Mouse (Mus musculus): Measurements from ENCODE around the gene Aplnr. TPM values are rescaled to one million over a fixed set of nuclear protein-coding genes. Genes with fewer than 3 reads are reported as not detected.
A peak's percentile ranks its signal among the peaks of the same experiment; 100 is the strongest.

The Aplnr gene
- under 1 TPM; 0.23 to 0.30 TPM for total RNA-seq (2021)
- long read RNA-seq = 0 reads

DNA sequence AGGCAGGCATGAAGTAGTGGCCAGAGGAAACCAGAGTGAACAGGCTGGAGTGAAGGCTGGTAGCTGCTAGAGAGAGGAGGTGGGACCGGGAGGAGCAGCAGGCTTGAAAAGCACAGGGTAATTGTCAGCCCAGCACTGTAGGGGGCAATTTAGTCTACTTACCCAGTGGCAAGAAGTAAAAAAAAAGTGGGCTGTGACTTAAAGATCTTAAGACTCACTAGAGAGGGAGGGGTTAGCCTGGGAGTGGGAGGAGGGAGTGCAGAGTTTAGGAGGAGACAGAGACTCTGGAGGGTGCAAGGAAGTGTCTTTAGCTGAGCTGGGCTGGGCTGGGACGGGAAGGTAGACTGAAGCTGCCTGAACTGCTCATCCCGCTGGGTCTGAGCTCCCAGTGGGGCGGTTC lies at the start of gene Aplnr:
Gene Aplnr, plus strand, starts transcription at position 137 of the 400 bp plus-strand sequence.
- no peak for DNase-seq (ENCODE audit: low spot score in 2 of 2)

DNA sequence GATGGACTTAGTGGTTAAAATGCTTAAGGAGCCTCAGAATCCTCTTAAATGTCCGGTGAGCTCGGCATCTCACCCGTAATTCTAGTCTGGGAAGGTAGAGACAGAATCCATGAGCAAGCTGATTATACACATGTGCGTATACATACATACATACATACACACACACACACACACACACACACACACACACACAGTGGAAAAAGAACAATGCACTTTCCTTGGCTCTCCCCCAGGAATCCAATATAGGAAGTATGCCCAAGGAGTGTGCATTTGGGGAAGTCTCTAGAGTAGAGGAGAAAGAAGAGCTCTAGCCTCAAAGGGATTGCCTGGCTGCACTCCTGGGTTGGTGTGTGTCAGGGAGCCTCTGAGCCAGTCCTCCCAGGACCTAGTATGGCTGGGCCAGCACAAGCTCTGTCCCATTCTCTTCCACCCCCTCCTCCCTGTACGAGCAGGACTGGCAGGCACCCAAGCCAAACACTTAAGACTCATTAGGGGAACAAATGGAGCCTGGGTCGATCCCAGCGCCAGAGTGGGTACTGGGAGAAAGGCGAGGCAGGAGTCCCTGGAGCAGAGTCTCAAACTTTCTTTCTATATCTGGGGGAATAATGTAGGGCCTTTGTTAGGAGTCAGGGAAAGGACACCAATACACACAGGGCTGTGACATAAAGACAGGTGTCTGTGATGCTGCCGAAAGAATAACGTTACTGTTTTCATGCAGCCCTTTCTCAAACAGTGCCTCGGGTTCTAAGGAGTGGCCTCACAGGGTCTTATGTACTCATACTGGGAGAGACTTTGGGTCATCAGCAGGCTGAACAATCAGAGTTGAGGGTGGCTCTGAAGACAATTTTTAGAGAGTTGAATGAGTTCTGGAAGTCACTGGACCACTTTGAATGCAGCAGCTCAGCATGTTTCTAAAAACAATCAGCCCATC lies 47.0 kb upstream of the Aplnr start:
- no peak for DNase-seq (ENCODE audit: low spot score in 2 of 2)

GRCm38 (mm10) chr2:85091325-85091724 lies 44.7 kb upstream of the Aplnr start:
- no peak for DNase-seq (ENCODE audit: low spot score in 2 of 2)

- DNase-seq (ENCODE audit: low spot score in 2 of 2) = no peak
Observed at GRCm38 (mm10) chr2:85093376-85093775, 42.6 kb upstream of the Aplnr start.

DNA sequence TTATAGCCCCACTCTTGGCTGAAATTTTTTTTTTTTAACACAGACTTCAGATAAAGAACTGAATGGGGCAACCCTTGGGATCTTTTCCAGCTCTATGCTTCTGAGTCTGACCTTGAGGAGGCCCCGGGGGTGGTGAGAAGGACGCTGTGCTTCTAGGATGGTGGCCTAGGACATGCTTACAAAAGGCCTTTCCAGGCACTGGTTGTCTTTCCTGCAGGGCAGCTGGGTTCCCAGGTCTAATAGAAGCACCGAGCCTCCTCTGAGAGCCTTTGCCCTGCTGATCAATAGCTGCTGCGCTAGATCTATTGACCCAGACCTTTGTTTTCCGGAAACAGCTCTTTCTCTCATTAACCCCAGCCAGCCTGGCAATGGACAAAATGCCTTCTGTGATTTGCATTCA lies 40.1 kb upstream of the Aplnr start:
- DNase-seq (ENCODE audit: low spot score in 2 of 2) = no peak

DNA sequence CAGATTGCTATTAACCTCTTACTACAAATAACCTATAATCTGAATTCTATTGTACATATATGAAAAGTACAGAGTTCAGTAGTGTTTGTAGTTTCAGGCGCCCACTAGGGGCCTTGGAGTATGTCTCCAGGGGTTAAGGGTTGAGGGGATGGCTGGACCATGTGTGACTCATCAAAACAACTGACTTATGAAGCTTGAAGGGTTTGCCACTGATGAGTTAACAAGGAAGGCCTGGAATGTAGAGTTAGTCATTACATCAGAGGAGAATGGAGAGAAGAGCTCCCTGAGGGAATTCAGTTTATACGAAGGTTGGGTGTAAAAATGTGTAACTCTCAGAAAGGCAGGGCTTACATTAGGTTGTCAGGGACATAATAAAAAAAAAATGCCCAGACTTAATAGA lies 38.0 kb upstream of the Aplnr start:
- DNase-seq (ENCODE audit: low spot score in 2 of 2) = no peak

GRCm38 (mm10) chr2:85098824-85099511 lies 37.1 kb upstream of the Aplnr start:
- no peak for DNase-seq (ENCODE audit: low spot score in 2 of 2)

DNA sequence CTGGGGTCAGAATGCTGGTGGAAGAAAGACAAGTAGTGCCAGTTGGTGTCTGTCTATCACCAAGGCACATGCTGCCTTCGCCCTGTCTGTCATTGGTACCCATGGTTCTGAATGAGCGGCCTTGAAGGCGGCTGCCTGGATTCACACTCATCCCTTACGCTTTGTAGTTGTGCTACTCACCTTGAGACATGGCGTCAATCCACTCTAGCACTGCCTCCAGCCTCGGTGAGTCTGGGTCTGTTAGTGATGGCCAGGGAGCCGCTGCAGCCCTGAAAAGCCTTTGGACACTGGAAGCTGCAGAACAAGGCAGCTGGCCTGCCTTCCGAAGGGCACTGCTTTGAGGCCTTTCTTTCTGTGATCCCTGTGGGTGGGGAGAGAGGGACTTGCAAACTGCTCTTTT lies 32.8 kb upstream of the Aplnr start:
- no peak for DNase-seq (ENCODE audit: low spot score in 2 of 2)

- DNase-seq (ENCODE audit: low spot score in 2 of 2) = no peak
Observed at GRCm38 (mm10) chr2:85105426-85106013, 30.5 kb upstream of the Aplnr start.

DNA sequence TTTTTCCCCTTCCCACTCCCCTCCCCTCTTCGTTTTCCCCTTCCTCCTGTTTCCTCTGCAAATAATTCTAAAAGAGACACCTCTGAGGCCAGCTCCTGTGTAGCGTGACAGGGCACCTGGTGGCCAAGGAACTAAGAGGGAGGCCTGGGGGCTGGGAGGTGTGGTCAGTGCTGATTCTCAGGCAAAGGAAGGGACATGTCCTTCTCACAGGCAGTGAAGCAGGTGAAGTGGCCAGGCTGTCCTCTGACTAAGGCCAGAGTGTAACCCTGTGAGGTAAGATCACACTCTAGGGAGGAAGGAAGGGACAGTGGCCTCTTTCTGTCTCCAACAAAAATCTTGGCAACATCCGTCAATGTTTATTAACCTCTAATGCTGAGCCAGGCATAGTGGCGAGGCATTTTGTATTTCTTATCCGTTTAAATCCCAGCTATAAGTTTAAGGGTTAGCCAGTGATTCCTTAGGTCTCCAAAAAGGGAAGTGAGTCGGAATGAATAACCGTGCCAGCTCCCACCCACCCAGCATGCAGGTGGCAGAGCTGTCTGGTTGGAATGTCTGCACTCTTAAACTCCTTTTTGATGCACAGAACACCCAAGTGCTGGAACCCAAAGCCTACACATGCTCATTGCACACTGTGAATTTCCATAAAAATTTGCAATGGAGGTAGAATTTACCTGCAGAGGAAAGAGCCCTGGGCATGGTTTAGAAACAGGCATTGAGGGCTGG lies 29.8 kb upstream of the Aplnr start:
- DNase-seq (ENCODE audit: low spot score in 2 of 2) = no peak

DNA sequence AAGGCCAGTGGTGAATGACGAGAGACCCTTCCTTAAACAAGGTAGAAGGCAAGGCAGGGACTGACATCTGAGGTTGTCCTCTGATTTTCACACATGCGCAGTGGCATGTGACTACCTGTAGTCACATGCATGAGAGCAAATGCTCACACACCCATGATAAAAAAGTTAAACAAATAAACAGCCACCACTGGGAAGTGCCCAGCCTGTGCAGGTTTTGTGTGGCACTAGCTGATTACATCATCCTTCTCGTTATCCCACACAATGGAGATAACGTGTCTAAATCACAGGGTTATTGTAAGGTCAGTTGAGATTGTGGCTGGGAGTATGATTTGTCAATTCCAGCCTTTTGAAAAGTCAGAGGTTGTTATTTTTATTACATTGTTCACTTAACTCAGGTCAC lies 29.1 kb upstream of the Aplnr start:
- DNase-seq (ENCODE audit: low spot score in 2 of 2) = no peak

DNA sequence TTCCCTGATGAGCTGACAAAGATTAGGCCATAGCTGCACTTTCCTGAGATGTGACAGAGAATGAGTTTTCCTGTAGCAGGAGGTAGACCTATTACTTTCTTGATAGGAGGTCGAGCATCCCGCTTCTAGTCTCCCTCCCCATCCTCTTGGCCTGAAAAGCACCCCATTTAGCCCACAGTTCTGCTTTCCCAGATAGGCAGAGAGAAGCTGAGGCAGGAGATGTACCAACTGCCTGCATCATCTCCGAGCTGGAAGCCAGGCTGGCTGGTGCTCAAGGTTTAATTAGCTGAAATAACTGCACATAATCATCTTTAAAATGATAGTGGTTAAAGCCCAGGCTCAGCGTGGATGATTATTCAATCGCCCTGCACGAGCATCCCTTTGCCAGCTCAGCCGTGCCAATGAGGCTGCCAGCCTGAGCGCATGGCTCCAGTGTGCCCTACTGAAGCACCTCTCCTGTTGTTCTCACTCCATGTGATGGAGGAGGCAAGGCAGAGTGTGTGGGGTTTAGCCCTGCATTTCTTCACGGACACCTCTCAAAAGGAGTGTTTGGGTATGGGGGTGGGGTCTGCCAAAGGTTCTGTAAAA lies 25.6 kb upstream of the Aplnr start:
- peak; percentile 42 to 53 for DNase-seq (ENCODE audit: low spot score in 2 of 2)

- DNase-seq (ENCODE audit: low spot score in 2 of 2) = peak; percentile 28 to 71
Observed at GRCm38 (mm10) chr2:85123187-85123868, 12.7 kb upstream of the Aplnr start.

- peak; percentile 71 to 90 for DNase-seq (ENCODE audit: low spot score in 2 of 2)
Observed at GRCm38 (mm10) chr2:85123869-85124535, 12.0 kb upstream of the Aplnr start.

DNA sequence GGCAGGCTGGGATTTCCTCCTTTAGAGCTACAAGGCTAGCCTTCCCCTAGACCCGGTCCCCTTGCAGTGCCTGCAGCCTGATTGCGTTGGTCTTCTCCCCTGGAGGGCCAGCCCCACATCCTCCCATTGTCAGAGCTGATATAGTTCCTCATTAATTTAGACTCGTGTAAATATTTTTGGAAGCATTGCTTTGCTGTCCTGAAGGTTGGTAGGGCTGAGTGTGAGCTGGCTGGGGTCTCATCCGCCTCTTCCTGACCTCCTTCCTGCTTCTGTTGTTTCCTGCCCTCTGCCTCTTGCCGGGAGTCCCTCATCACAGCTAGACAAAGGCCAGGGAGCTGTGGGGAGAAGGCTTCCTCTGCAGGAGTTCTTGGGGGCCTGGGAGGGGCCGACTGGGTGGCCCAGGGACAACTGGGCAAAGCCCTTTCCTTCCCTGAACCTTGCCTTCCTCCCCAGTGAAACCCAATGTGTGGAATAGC lies 6.5 kb upstream of the Aplnr start:
- no peak for DNase-seq (ENCODE audit: low spot score in 2 of 2)

DNA sequence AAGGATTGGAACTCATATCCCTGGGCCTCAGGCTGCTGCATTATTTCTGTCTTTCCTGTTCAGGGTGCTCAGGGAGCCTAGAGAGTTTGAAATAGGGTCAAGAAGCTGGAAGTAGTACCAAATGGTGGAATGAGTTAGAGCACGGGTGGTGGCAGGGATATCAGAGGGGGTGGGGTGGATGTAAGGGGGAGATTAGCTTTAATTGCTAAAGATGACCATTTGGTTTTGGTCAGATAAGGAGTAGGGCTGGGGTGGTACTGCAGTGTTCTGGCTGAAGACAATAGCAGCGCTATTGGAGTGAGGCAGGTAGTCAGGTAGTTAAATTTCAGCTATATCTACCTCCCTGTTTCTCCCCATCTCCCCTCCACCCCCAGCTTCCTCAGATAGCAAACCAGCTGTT lies 4.8 kb upstream of the Aplnr start:
- no peak for DNase-seq (ENCODE audit: low spot score in 2 of 2)

- no peak for DNase-seq (ENCODE audit: low spot score in 2 of 2)
Observed at GRCm38 (mm10) chr2:85131724-85132123, 4.3 kb upstream of the Aplnr start.

DNA sequence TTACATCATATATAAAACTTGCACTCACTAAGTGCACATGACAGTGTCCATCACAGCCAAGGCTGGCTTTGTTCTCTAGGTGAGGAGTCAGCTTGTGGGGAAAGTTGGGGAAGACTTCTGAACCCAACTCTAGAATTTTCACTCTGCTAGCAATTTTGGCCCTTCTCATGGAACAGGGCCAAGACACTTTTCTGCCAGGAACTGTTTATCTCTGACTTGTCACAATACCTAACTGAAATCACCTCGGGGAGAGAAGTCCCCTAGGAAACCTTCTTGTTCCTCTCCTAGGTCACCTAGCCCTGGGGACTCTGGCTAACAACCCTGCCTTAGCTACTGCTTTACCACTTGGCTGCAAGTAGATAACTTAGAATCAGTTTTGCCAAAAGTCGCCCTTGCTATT lies 3.8 kb upstream of the Aplnr start:
- no peak for DNase-seq (ENCODE audit: low spot score in 2 of 2)

- no peak for DNase-seq (ENCODE audit: low spot score in 2 of 2)
Observed at GRCm38 (mm10) chr2:85135099-85135498, 926 bp upstream of the Aplnr start.
